Mouse (Mus musculus) testis, adult 2 months (tissue): ENCODE results near the gene Hrasls5. TPM values are rescaled to one million over a fixed set of nuclear protein-coding genes. Genes with fewer than 3 reads are reported as not detected.

Experiments
- H3K27ac ChIP-seq: fragments of 200-500 bp; 2 replicates; pipeline ENCODE4 v1.5.1; 2012; ENCODE audit warnings: low read depth, low read length; ENCODE audit not compliant: control insufficient read depth, insufficient read depth
- H3K27me3 ChIP-seq: fragments of 200-500 bp; 2 replicates; pipeline ENCODE4 v1.6.1; 2012; ENCODE audit warnings: mild to moderate bottlenecking, low read length, moderate library complexity; ENCODE audit not compliant: control insufficient read depth, insufficient read depth
- H3K36me3 ChIP-seq: fragments of 200-500 bp; 2 replicates; pipeline ENCODE4 v1.6.1; 2012; ENCODE audit warnings: mild to moderate bottlenecking, low read length; ENCODE audit not compliant: control insufficient read depth, insufficient read depth
- H3K4me1 ChIP-seq: fragments of 200-500 bp; 2 replicates; pipeline ENCODE4 v1.6.1; 2012; ENCODE audit warnings: low read length; ENCODE audit not compliant: control insufficient read depth, insufficient read depth
- H3K4me3 ChIP-seq: fragments of 200-500 bp; 2 replicates; pipeline ENCODE4 v1.5.1; 2012; ENCODE audit warnings: low read depth, mild to moderate bottlenecking, low read length, moderate library complexity, mixed read lengths; ENCODE audit not compliant: control insufficient read depth
- CTCF ChIP-seq: fragments of 200-500 bp; IDR thresholded peaks from 2 replicates; pipeline ENCODE4 v1.5.1; 2012; ENCODE audit warnings: low read depth, mild to moderate bottlenecking, inconsistent platforms, low read length, moderate library complexity; ENCODE audit not compliant: control insufficient read depth, insufficient read depth, insufficient replicate concordance
- POLR2A ChIP-seq: fragments of 200-500 bp; IDR thresholded peaks from 2 replicates; pipeline ENCODE4 v1.6.1; 2012; ENCODE audit warnings: low read depth, mild to moderate bottlenecking, inconsistent platforms, low read length, moderate library complexity; ENCODE audit not compliant: control insufficient read depth
- polyA plus RNA-seq: library from polyadenylated mRNA; depleted of rRNA; stranded (reverse); fragments of >200 nt; gene quantifications from 2 replicates; pipeline ENCODE4 v1.2.3, GENCODE M21; 2012

Hrasls5 gene
- polyA plus RNA-seq, 1 experiment = 2,582 TPM

GRCm38 (mm10) chr19:7576180-7576579 is 36.2 kb upstream of the Hrasls5 start:
- no peaks in the 10 kb centered on the region for H3K27me3 ChIP-seq
- TF ChIP-seq POLR2A (no peak), CTCF (no peak)
- H3K4me1 ChIP-seq = no peaks in the 10 kb centered on the region; the same call in 1 of the 2 replicates
- no peaks in the 10 kb centered on the region for H3K36me3 ChIP-seq
- no peak overlapping the region for H3K27ac ChIP-seq
- H3K4me3 ChIP-seq = no peak overlapping the region

GRCm38 (mm10) chr19:7577710-7578109 is 34.6 kb upstream of the Hrasls5 start:
- Histone ChIP-seq H3K4me3 (no peak overlapping the region), H3K27me3 (no peaks in the 10 kb centered on the region), H3K27ac (no peak overlapping the region), H3K36me3 (no peaks in the 10 kb centered on the region), H3K4me1 (no peaks in the 10 kb centered on the region; the same call in 1 of the 2 replicates)
- no peak for TF ChIP-seq CTCF
- no peak for TF ChIP-seq POLR2A

GRCm38 (mm10) chr19:7581042-7581441 is 31.3 kb upstream of the Hrasls5 start:
- no peak overlapping the region for H3K4me3 ChIP-seq
- H3K36me3 ChIP-seq = no peaks in the 10 kb centered on the region
- no peaks in the 10 kb centered on the region for H3K27me3 ChIP-seq
- H3K27ac ChIP-seq = no peak overlapping the region
- no peaks in the 10 kb centered on the region; the same call in 1 of the 2 replicates for H3K4me1 ChIP-seq
- TF ChIP-seq POLR2A = no peak

GRCm38 (mm10) chr19:7583101-7583500 is 29.2 kb upstream of the Hrasls5 start:
- Histone ChIP-seq H3K4me1 (no peaks in the 10 kb centered on the region; the same call in 1 of the 2 replicates), H3K27ac (no peak overlapping the region), H3K36me3 (no peaks in the 10 kb centered on the region), H3K27me3 (no peaks in the 10 kb centered on the region), H3K4me3 (no peak overlapping the region)
- TF ChIP-seq POLR2A (no peak), CTCF (no peak)

- Histone ChIP-seq H3K4me3 (no peak overlapping the region), H3K27me3 (no peaks in the 10 kb centered on the region), H3K36me3 (no peaks in the 10 kb centered on the region), H3K27ac (no peak overlapping the region), H3K4me1 (no peaks in the 10 kb centered on the region; the same call in 1 of the 2 replicates)
- no peak for TF ChIP-seq CTCF
- TF ChIP-seq POLR2A = no peak
Observed at GRCm38 (mm10) chr19:7583599-7583998, 28.7 kb upstream of the Hrasls5 start.

- TF ChIP-seq POLR2A (no peak), CTCF (no peak)
- no peaks in the 10 kb centered on the region for H3K4me1 ChIP-seq
- H3K4me3 ChIP-seq = no peak overlapping the region
- no peaks in the 10 kb centered on the region for H3K27me3 ChIP-seq
- no peaks in the 10 kb centered on the region for H3K36me3 ChIP-seq
- no peak overlapping the region for H3K27ac ChIP-seq
Observed at GRCm38 (mm10) chr19:7585279-7585678, 27.1 kb upstream of the Hrasls5 start.

GRCm38 (mm10) chr19:7585764-7586163 is 26.6 kb upstream of the Hrasls5 start:
- TF ChIP-seq CTCF (no peak), POLR2A (no peak)
- Histone ChIP-seq H3K36me3 (no peaks in the 10 kb centered on the region), H3K27ac (no peak overlapping the region), H3K27me3 (no peaks in the 10 kb centered on the region), H3K4me3 (no peak overlapping the region), H3K4me1 (no peaks in the 10 kb centered on the region)

- no peaks in the 10 kb centered on the region for H3K36me3 ChIP-seq
- TF ChIP-seq CTCF = no peak
- TF ChIP-seq POLR2A = no peak
- no peaks in the 10 kb centered on the region for H3K27me3 ChIP-seq
- H3K4me1 ChIP-seq = no peaks in the 10 kb centered on the region
- H3K27ac ChIP-seq = no peak overlapping the region
- no peak overlapping the region for H3K4me3 ChIP-seq
Observed at GRCm38 (mm10) chr19:7590795-7591194, 21.5 kb upstream of the Hrasls5 start.
